Mouse (Mus musculus) forelimb bud, embryonic 11.5 days (tissue): Measurements from ENCODE around the gene Rnase1.
"Not testable (repeated sequence)": the region's sequence is repeated elsewhere in the genome, so short reads cannot be mapped to it uniquely, and the experiment has no call there.

Experiments used
- DNase-seq: peaks from one replicate; pipeline ENCODE4 v3.0.0-alpha.2; 2012; ENCODE audit warnings: low read depth, low spot score

The Rnase1 gene

DNA sequence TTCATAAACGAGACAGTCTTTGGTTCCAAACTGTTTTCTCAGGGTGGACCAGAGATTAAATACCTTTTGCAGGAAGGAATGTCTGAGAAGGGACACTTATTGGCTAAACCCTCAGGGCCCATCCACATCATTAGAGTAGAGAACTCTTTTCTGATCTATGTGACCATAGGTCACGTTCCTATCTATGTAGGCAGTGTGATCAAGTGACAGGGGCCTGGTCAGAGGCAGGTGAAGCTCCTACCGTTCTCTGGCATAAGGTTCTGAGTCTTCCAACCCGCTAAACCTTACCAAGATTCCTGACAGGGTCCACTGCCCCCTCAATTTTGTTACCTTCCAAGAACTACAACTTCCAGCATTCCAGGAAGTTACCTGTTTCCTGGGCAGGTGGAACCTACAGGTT is 4.5 kb downstream of the Rnase1 start:
- DNase-seq: no peak

- DNase-seq: no peak
These were observed 6.2 kb downstream of the Rnase1 start for GRCm38 (mm10) chr14:51140342-51140741.

- no peak for DNase-seq
These were observed 14.2 kb downstream of the Rnase1 start for GRCm38 (mm10) chr14:51132372-51132771.

DNA sequence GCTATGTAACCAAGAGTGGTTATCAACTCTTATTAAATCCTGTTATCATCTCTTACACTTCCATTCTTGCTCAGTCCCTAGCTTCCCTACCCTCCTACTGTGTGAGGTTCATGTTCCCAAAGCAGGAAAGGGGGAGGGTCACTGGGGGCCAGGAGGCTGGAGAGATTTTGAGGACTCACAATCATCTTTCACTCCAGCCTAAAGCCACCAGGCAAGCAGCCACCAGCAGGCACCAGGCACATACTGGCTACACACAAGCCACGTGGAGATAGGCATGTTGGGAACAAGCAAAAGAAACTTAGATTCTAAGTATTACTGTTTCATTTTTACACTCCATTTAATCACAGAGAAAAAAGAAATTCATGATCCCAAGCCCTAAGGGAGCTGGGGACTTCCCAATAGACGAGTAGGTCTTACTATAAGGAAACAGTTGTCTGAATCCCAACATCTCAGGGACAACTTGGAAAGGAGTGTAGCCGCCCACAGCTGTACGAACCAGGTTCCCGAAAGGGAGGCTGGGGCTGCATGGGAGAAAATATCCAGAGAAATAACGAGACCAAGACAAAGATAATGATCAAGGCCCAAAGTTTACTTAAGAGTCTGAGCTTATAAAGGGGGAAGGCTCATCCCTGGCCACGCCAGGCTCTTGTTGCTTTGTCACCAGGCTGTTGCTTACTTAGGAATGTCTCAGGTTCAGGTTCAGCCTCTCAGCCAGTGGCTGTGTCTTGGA is 15.3 kb downstream of the Rnase1 start:
- DNase-seq: no peak

DNA sequence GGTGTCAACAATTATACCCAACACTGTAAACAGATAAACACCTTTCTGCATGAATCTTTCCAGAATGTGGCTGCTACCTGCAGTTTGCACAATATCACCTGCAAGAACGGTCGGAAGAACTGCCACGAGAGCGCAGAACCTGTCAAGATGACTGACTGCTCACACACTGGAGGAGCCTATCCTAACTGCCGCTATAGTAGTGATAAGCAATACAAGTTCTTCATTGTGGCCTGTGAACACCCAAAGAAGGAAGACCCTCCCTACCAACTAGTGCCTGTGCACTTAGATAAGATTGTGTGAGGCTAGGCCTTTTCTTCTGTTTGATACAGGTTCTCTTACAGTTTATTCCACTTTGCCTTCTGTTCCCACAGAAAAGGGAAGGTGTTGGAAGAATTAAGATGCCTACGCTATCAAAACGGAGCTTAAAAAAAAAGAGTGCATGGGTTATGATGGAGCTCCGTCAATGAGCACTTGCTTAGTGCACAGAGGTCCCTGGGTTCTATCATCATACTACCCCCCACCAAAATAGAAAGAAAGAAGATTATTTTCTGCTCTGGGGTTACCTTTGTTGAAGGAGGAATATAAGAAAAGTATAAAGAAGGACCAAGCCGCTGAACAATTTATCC is 16.2 kb downstream of the Rnase1 start:
- no peak for DNase-seq

DNA sequence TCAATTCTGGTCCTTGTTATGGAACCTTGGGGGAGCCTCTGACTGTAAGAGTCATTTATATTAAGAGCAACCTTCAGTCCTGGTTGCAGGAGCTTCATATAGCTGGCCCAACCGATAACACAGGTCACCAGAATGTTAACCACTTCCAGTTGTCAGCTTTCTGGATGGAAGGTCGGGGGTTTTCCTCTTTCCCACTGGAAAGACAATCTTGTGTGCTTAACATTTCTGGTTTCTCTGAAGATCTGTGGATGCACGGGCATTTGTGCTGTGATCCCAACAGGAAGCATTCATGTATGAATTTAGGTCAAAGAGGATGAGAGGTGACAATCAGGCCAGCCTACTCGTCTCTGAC is 17.0 kb downstream of the Rnase1 start:
- no peak for DNase-seq

DNA sequence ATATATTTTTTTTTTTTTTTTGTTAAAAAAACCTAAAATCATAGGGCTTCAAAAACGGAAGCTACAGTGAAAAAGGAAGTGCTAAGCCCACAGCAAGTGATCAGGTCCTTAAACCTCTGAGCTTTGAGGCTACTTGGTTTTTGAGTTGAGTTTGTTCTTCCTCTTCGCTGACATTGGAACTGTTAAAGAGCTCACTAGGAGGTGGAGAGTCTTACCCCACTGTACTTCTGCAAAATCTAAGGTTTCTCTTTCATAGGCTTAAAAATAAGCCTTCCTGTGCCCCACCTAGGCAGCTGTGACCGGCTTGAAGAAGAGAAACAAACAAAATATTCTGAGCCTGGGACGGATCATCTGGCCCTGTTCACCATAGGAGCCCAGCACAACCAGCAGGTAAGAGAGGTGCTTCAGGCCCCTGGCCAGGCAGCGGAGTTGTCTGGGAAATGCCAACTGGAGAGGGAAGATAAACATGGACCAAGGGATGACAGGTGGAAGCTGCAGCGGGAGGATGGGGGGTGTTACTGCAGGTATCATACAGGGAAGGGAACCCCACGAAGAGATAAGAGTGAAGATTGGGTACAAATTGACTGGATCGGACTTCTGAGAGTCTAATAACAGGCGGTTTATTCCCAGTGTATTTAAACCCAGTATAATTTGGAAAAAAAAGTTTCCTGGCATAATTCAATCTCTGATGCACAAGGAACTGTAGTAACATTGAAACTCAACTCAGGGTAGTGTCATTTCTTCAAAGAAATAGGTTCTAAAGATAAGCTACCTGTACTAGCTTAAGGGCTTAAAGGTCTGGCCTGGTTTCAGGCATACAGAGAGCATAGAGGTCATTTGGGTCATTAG is 17.6 kb downstream of the Rnase1 start:
- DNase-seq: no peak

DNA sequence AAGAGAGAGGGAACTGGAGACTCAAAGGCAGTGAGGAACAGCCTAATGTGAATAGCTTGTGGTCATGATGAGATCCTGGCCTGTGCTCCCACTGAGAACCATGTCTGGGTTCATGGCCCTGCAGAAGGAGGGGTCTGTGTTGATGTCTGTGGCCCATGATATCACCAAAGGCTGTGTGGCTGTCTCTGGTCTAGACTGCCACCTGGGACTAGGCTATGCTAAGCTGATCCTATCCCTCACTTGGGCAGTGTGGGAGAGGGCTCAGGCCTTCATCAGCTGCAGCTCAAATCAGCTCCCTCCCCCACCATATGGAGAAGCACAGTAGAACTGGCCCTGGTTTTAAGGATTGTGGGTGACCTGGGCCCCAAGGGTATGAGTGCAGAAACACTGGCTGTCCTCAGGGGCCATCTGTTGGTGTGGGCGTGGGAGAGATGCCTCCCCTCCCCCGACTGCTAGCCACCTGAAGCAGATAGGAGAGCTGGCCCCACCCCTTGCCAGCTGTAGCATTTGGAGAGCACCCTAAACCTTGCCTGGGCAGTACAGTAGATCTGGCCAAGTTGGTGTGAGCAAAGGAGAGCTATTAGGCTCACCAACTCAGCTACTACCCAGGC is 18.8 kb downstream of the Rnase1 start:
- DNase-seq: no peak

DNA sequence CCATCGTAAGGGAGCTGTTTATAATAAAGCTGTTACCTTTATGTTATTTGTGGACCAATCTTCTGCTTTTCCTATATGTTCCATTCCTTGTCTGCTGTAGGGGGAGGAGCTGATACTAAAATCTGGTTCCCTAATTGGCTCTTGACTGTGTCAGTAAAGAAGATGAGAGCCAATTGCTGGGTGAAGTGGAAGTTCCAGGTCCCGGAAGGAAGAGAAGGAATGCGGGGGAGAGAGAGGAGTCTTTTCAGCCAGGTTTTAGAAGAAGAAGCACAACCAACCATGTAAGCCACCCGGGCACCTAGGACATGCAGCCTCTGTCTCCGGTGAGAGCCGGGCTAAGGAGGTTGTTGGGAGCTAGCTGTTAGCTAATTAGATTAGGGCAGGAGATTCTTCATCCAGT is 20.9 kb downstream of the Rnase1 start:
- DNase-seq: no peak

- no peak for DNase-seq
These were observed 32.5 kb downstream of the Rnase1 start, which contains the start of gene Eddm3b for GRCm38 (mm10) chr14:51113916-51114560. Eddm3b (plus strand) TSS chr14:51114426.

GRCm38 (mm10) chr14:51113476-51113875 is 33.1 kb downstream of the Rnase1 start:
- DNase-seq: no peak

DNA sequence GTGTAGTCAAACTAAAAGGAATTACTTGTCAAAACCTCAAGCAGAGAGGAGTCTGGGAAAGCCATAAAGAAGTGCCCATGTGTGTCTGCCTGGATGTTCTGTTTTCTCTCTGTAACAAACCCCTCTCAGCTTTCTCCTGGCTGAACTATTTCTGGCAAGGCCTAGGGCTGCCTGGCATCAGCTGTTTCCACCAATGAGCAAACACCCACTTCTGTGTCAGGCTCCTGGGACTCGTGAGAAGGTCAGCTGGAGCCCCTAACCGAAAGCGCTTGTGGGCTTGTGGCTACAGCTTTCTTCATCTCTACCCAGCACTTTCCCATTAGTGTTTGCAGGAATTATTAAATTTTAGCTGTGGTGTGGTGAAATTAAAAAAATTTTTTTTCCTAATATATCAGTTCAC is 34.6 kb downstream of the Rnase1 start:
- DNase-seq: no peak

- no peak for DNase-seq
These were observed 40.1 kb downstream of the Rnase1 start for GRCm38 (mm10) chr14:51106449-51106967.

GRCm38 (mm10) chr14:51104366-51104765 is 42.2 kb downstream of the Rnase1 start:
- DNase-seq: no peak

- DNase-seq: no peak
These were observed 43.4 kb downstream of the Rnase1 start for GRCm38 (mm10) chr14:51103217-51103616.

- DNase-seq: no peak
These were observed 45.3 kb downstream of the Rnase1 start for GRCm38 (mm10) chr14:51101284-51101683.

DNA sequence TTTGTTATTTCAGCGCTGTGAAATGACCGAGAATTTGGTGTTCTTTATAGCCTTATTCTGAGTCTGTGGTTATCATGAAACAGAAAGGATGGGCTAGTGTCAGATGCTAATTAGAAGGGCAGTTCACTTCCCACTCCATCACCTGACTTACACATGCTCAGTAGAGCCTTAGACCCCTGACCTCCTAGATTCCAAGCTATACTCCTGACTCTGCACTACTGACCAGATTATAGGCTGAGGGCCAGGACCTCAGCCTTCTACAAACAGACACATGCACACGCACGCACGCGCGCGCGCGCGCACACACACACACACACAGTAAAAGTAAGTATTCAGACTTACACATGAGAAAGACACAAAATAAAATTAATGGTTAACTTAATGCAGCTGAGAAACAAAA is 47.7 kb downstream of the Rnase1 start:
- DNase-seq: no peak

DNA sequence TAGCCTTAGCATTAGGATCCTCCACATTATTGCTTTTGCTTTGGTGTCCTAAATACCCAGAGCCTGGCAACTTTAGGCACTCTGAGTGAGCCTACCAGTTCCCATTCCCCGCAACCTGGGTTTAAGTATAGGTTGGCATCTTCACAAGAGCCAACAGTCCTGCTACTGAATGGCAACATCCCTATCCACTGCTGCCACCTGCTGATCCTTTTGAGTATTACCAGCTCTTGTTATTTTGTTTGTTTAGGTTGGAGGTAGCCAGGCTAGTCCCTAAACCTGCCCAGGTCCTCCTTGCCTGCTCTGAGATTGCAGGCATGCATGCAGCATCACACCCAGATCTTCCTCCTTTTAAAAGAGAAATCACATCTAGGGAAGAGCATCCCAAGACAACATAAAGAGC is 48.3 kb downstream of the Rnase1 start:
- not testable (repeated sequence) for DNase-seq

GRCm38 (mm10) chr14:51095736-51096524 is 50.7 kb downstream of the Rnase1 start:
- no peak for DNase-seq
